Mouse (Mus musculus): ENCODE results near the gene Acadl. TPM values are rescaled to one million over a fixed set of nuclear protein-coding genes. Genes with fewer than 3 reads are reported as not detected.
A peak's percentile ranks its signal among the peaks of the same experiment; 100 is the strongest.

Gene Acadl
- total RNA-seq (2021), result 10 to 100 TPM; 30.0 to 33.0 TPM

GRCm38 (mm10) chr1:66862712-66863511, at the start of gene Acadl:
Acadl (minus strand) TSS chr1:66863277.
- DNase-seq (ENCODE audit: low spot score in 2 of 2), result peak; percentile 53 to 67
- intact Hi-C loops (cut with DNase I), result no loop called here

DNA sequence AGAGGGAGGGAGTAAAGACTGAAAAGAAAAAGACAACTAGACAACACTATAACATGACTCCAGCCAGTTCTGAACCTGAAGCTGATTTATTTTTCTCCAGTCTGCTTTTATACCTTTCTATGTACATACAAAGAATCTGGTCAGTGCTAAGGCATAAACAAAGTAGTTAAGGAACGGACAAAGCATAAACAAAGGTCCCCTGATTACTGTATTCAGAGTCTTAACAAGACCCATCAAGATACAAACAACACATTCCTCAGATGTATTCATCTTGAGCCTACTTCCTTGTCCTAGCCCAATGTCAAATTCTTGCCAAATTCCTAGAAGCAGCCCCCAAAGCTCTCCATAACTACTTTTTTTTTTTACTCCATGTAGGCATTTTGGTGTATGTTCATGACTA, 49.2 kb upstream of the Acadl start:
- intact Hi-C loops (cut with DNase I), result no loop called here

DNA sequence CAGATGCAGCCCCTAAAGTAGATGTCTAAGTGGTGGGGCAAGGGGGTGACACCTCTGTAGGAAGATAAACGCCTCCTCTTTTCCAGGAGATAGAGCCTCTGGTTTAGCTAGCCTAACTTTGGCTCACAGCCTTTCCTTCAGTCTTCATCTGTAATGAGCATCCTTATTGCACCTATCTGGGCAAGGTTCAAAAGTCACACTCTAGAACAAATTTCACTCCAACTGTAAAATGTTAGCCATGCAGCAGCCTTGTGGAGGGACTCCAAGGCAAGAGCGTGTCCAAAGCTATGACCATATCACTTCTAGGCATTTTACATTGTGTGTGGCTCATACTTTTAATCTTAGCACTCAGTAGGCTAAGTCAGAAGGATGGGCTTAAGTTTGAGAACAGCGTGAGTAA, 39.5 kb upstream of the Acadl start:
- intact Hi-C loops (cut with DNase I), result no loop called here
- DNase-seq (ENCODE audit: low spot score in 2 of 2), result no peak

More for the DNA sequence above, 49.2 kb upstream of the Acadl start:
- DNase-seq (ENCODE audit: low spot score in 2 of 2), result no peak

DNA sequence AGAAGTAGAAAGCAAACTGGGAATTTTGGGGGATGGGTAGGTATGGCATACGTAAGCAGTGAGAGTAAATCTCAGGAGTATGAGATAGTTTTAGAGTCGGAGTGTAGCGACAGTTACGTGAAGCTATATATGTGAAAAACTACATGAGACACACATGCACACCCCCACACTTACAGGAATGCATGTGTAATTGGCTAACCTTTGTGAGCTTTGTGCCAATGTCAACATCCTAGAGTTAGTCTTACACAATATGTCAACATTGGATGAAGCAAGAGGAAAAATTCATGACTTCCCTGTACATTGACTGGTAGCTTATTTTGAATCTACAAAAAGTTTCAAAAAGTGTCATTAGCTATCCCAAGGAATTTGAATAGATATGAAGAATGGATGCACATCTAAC, 37.9 kb upstream of the Acadl start:
- intact Hi-C loops (cut with DNase I), result no loop called here
- DNase-seq (ENCODE audit: low spot score in 2 of 2), result no peak

GRCm38 (mm10) chr1:66898261-66898660, 35.2 kb upstream of the Acadl start:
- intact Hi-C loops (cut with DNase I), result no loop called here
- no peak for DNase-seq (ENCODE audit: low spot score in 2 of 2)

DNA sequence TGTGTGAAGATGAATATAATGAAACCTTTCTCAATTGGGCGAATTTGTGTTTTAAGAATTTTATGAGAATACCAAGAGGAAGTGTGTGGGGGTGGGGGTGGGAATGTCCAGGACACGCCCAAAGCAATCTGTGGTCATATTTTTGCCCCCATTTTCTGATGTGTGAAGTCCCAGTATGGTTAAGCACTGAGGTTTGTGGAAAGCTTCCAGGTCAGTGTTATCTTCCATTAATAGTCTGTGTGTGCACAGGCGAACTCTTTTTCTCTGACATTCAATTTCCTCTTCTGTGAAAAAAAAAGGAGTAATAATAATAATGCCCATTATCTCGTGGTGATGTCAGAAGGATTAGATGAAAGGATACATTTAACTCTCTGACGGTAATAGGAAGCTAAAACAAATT, 33.5 kb upstream of the Acadl start:
- no peak for DNase-seq (ENCODE audit: low spot score in 2 of 2)
- intact Hi-C loops (cut with DNase I), result loop anchor here (2.0 kb wide), 1 partner anchor 96 kb away; no protein-coding TSS in a partner anchor

GRCm38 (mm10) chr1:66896125-66896524, 33.0 kb upstream of the Acadl start:
- DNase-seq (ENCODE audit: low spot score in 2 of 2), result no peak
- intact Hi-C loops (cut with DNase I), result loop anchor here (2.0 kb wide), 1 partner anchor 97 kb away; no protein-coding TSS in a partner anchor

- intact Hi-C loops (cut with DNase I), result loop anchor here (2.0 kb wide), 1 partner anchor 97 kb away; no protein-coding TSS in a partner anchor
- peak; percentile 26 to 46 for DNase-seq (ENCODE audit: low spot score in 2 of 2)
Observed at GRCm38 (mm10) chr1:66895837-66896118, 32.7 kb upstream of the Acadl start.

GRCm38 (mm10) chr1:66895093-66895836, 32.2 kb upstream of the Acadl start:
- intact Hi-C loops (cut with DNase I), result no loop called here
- no peak for DNase-seq (ENCODE audit: low spot score in 2 of 2)

DNA sequence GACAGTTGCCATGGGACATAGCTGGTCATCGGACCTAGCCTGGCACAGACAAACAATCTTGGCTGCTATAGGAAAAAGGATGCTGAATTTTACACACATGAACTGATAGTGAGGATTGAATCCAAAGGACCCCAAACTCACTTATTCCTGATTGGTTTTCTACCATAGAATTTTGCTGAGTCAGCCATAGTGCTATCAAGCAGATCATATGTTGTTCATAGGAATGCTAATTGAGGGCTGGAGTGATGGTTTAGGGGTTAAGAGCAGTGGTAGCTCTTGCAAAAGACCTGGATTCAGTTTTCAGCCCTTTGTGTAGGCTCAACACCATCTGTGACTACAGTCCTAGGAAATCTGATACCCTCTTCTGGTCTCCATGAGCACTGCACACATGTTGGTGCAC, 24.1 kb upstream of the Acadl start:
- intact Hi-C loops (cut with DNase I), result no loop called here
- no peak for DNase-seq (ENCODE audit: low spot score in 2 of 2)

GRCm38 (mm10) chr1:66880217-66880616, 17.1 kb upstream of the Acadl start:
- DNase-seq (ENCODE audit: low spot score in 2 of 2), result no peak
- intact Hi-C loops (cut with DNase I), result no loop called here

- intact Hi-C loops (cut with DNase I), result no loop called here
- DNase-seq (ENCODE audit: low spot score in 2 of 2), result no peak
Observed at GRCm38 (mm10) chr1:66874740-66875139, 11.7 kb upstream of the Acadl start.

DNA sequence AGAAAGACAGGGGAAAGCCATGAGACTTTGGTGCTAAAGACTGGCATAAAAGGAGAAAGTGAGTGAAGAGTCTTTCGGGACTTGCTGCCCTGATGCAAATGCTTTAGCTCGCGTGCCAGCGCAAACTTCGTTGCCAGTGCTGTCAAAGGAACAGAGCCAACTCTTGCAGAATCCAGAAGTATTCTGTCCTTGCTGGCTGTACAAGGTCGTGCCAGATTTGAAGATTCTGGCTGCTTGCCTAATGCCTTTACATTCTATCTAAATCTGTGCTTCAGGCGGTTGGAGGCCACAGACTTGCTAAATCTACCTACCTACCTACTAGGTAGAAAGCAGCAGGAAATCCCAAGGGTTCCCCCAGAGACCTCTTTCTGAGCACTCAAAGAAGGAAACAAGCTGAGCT, 8.5 kb upstream of the Acadl start:
- intact Hi-C loops (cut with DNase I), result no loop called here
- DNase-seq (ENCODE audit: low spot score in 2 of 2), result peak in 1 of 2 experiments; percentile 14

DNA sequence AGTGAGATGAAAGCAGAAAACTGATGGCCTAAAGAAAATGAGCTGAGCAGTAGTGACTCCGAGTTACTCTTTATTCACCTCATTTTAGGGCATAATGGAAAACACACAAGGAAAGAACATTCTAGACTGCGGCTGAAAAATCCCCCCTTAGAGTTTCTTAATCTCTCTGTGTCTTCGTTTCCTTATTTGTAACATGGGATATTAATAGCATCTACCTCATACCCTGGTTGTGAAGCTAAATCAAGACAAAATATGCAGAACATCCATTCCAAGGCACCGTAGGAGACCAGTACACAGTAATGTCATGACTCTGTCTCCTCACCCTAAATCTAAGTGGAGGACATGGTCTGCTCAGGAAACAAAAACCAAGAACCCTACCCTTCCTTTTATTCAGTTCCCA, 2.6 kb upstream of the Acadl start:
- no peak for DNase-seq (ENCODE audit: low spot score in 2 of 2)
- intact Hi-C loops (cut with DNase I), result no loop called here

- no peak for DNase-seq (ENCODE audit: low spot score in 2 of 2)
- intact Hi-C loops (cut with DNase I), result no loop called here
Observed at GRCm38 (mm10) chr1:66863741-66864495, 841 bp upstream of the Acadl start.

GRCm38 (mm10) chr1:66861764-66862672, 1.1 kb downstream of the Acadl start:
- intact Hi-C loops (cut with DNase I), result no loop called here
- DNase-seq (ENCODE audit: low spot score in 2 of 2), result no peak

DNA sequence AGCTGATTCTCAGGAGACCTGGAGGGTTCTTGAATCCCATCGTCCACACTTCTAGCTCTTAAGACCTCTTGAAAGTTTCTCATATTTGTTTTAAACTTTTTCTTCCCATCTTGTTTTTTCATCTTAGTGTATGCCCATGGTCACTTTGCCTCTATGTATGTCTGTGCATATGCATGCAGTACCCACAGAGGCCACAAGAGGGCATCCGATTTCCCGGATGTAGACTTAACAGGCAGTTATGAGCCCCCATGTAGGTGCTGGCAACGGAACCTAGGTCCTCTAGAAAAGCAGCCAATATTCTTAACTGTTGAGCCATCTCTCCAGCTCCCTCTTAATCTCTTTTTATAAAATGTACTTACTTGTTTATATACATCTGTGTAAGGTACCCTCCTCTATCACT, 15.6 kb downstream of the Acadl start:
- no peak for DNase-seq (ENCODE audit: low spot score in 2 of 2)
- intact Hi-C loops (cut with DNase I), result no loop called here

- intact Hi-C loops (cut with DNase I), result no loop called here
- no peak for DNase-seq (ENCODE audit: low spot score in 2 of 2)
Observed at GRCm38 (mm10) chr1:66845690-66846318, 17.3 kb downstream of the Acadl start.

GRCm38 (mm10) chr1:66841938-66842337, 21.1 kb downstream of the Acadl start:
- no peak for DNase-seq (ENCODE audit: low spot score in 2 of 2)
- intact Hi-C loops (cut with DNase I), result no loop called here

Data from left cerebral cortex, postnatal 36 days (tissue).